Mouse (Mus musculus) lung, postnatal 36 days (tissue): ENCODE measurements at regions not wholly inside any gene's neighbourhood (a gene's known extent, or its start where the extent isn't known, plus 50 kb on each side); places are given as distances from the start of the nearest gene placed in this dataset.
A peak's percentile ranks its signal among the peaks of the same experiment; 100 is the strongest.

Experiments
- DNase-seq: peaks from one replicate; pipeline ENCODE4 v3.0.0; 2022; ENCODE audit warnings: mixed read lengths

- DNase-seq: no peak
These were observed 200.3 kb upstream of the Gm11042 start for GRCm38 (mm10) chr12:74516527-74516926.

DNA sequence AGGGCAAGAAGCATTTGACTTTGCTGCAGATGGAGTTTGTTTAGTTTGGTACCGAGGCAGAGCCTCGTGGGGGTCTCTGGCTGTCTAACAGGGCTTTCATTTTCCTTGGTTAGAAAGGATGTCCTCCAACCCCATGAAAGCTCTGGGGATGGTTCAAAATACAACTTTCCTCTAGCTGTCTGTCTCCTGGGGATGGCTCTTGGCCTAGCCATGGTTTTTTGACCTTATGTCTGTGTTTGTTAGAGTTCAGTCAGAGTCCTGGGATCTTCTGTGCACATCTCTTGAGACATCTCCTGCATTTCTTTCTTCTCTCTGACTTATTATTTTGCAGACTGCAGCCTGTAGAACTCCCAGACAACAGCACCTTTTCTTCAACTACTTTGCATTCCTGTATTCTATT is 186.6 kb upstream of the Gm11042 start:
- no peak for DNase-seq

DNA sequence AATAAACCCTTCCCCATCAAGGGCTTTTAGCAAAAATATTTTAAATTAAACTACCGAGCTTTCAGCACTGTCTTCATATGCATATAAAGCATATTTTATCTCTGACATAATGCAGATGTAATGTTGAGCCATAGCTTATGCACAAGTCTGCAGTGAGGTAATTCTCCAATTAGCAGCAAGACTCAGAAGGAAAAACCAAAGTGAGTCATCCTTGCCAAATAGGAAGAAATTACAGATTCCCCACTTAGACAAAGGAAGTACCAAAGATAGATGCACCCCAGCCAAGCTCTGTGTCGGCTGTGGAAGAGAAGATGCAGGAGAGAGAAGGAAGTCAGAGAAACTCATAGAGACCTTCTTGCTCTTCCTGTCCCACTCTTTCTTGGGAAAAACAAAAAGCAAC is 161.4 kb upstream of the Gm11042 start:
- DNase-seq: no peak

DNA sequence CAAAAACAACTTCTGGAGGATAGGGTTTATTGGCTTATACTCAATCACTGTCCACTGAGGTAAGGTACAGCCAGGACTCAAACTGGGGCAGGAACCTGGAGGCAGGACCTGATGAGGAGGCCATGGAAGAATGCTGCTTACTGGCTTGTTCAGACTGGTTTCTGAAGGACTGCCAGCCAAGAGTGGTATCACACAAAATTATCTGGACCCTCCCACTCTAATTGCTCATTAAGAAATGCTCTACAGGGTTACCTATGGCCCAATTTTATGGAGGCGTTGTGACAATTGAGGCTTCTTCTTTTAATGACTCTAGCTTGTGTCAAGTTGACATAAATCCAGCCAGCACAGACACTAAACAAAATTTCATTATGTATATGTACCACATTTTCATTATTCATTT is 158.5 kb upstream of the Gm11042 start:
- no peak for DNase-seq

DNA sequence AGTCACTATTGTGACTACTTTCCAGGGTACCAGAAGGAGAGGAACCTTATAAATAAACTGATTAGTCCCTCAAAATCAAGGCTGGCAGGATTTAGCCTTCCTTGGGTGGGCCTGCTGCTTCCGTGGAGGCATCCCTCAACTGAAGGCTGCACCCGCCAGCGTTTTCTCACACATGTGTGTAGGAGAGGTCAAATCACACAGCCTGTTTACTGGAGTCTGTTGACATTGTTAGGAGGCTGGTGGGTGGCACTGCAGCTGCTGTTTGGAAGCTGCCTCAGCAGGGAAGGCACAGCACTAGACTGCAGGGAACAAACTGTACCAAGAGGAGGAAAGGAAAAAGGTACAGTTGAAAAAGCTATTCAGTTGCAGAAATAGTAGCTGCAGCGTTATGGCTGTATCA is 142.3 kb upstream of the Gm11042 start:
- no peak for DNase-seq

GRCm38 (mm10) chr12:74452375-74453090 is 136.3 kb upstream of the Gm11042 start:
- no peak for DNase-seq

DNA sequence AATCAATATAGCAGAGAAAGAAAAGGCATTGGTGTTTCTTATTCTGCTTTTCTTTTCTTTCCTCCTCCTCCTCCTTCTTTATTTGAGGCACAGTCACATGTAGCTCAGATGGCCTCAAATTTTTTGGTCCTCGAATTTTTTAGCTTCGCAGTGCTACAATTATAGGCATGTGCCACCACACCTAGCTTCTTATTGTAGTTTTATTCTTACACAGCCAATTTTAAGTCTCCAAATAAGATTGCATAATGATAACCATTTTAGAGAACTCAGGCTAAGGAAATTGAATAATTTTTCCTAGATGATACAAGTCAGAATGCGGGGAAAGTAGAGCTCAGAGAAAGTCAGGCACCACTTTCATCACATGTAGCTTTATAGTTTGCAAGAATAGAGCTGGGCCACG is 132.1 kb upstream of the Gm11042 start:
- no peak for DNase-seq

DNA sequence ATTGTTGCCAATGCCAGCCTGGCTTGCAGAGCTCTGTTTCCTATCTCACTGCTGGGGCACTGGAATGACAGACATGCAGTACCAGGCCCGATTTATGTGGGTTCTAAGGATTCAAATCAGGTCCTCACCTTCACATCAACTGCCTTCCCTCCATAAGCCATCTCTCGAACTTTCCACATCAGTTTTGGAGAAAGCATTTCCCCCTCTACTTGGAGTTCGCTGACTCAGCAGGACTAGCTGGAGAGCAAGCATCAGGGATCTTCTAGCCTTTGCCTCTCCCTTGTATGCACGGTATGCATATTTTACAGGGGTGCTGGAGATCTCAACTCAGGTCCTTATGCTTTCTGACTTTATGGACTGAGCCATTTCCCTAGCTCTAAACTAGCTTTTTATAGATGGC is 118.7 kb upstream of the Gm11042 start:
- DNase-seq: no peak

- DNase-seq: no peak
These were observed 98.5 kb upstream of the Gm11042 start for GRCm38 (mm10) chr12:74414738-74415137.

- peak; percentile 3 for DNase-seq
These were observed 94.3 kb upstream of the Gm11042 start for GRCm38 (mm10) chr12:74410511-74410910.

DNA sequence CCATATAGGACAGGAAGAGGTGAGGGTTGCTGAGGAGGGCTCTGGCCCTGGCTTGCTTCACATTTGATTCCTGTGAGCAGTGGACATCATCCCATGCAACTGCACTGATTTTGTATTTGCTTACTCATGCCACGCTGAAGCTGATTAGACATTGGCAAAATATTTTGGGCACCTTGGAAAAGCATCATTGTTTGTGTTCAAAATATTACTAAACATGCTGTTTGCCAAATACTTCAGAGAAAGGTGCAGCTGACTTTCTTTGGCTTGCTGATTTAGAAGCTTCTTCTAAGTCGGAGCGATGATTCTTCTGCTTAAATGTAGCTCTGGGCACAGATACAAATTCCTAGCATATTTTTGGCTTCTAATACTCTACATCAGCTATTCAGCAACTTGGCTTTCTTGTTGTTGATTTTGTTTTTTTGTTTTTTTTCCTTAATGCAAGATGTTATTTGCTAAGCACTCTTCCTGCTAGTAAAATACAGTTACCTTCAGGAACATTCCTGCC is 91.4 kb upstream of the Gm11042 start:
- DNase-seq: peak; percentile 0

- DNase-seq: no peak
These were observed 73.6 kb upstream of the Gm11042 start for GRCm38 (mm10) chr12:74389811-74390210.
